Mouse (Mus musculus) CH12.LX (cell line): ENCODE results near the gene Grip1. TPM values are rescaled to one million over a fixed set of nuclear protein-coding genes. Genes with fewer than 3 reads are reported as not detected.

Source experiments
- DNase-seq: peaks from one replicate; pipeline ENCODE4 v3.0.0-alpha.2; 2013; ENCODE audit errors: extremely low read depth
- H3K27ac ChIP-seq: 2 replicates; pipeline ENCODE4 v1.5.1; 2012; ENCODE audit warnings: low read depth, mild to moderate bottlenecking, control low read depth, moderate library complexity; ENCODE audit not compliant: insufficient read depth
- H3K27me3 ChIP-seq: replicated peaks from 2 replicates; pipeline ENCODE3; 2012; ENCODE audit warnings: inconsistent platforms
- H3K36me3 ChIP-seq, 2 experiments: replicated peaks in 1 of 2; 2 replicates each; pipeline versions ENCODE3 to v1.6.1; 2012; ENCODE audit warnings: inconsistent platforms in 1 of 2, low read length in 1 of 2, mild to moderate bottlenecking in 1 of 2, mixed read lengths in 1 of 2, moderate library complexity in 1 of 2; ENCODE audit not compliant: control insufficient read depth in 1 of 2, insufficient read depth in 1 of 2
- H3K4me1 ChIP-seq, 2 experiments: 2 replicates each; pipeline ENCODE4 v1.6.1; 2012; ENCODE audit warnings: inconsistent platforms in 1 of 2, moderate library complexity in 1 of 2; ENCODE audit not compliant: insufficient read depth in 2 of 2, control insufficient read depth in 1 of 2
- H3K4me2 ChIP-seq: 2 replicates; pipeline ENCODE4 v1.6.1; 2012; ENCODE audit warnings: low read depth, mild to moderate bottlenecking, control low read depth; ENCODE audit not compliant: poor library complexity, insufficient read depth, severe bottlenecking
- H3K4me3 ChIP-seq, 3 experiments: fragments of 150-350 bp in 1 of 3; sonication (generic) in 1 of 3; replicated peaks in 1 of 3; 2 replicates each; pipeline versions ENCODE3 to v1.5.1; 2011 to 2012; ENCODE audit warnings: low read depth in 2 of 3, low read length in 2 of 3, mild to moderate bottlenecking in 2 of 3, moderate library complexity in 2 of 3, control low read depth in 1 of 3, improper control_type of control experiment in 1 of 3, inconsistent platforms in 1 of 3, mixed read lengths in 1 of 3; ENCODE audit not compliant: poor library complexity in 1 of 3
- H3K79me2 ChIP-seq: replicated peaks from 2 replicates; pipeline ENCODE4 v1.6.1; 2012; ENCODE audit warnings: mild to moderate bottlenecking, moderate library complexity; ENCODE audit not compliant: control insufficient read depth, poor library complexity, insufficient read depth, severe bottlenecking; ENCODE audit errors: extremely low read depth
- H3K9ac ChIP-seq: 2 replicates; pipeline ENCODE4 v1.6.1; 2012; ENCODE audit warnings: low read depth, mild to moderate bottlenecking, control low read depth, moderate library complexity; ENCODE audit not compliant: insufficient read depth
- H3K9me3 ChIP-seq: replicated peaks from 2 replicates; pipeline ENCODE3; 2012; ENCODE audit warnings: low read length, inconsistent platforms, mixed read lengths
- BHLHE40 ChIP-seq: IDR thresholded peaks from 2 replicates; pipeline ENCODE4 v1.6.1; 2011; ENCODE audit warnings: mild to moderate bottlenecking, low read depth, low read length, improper control_type of control experiment
- CHD1 ChIP-seq: IDR thresholded peaks from 2 replicates; pipeline ENCODE4 v1.6.1; 2012; ENCODE audit warnings: low read depth, low read length, improper control_type of control experiment, inconsistent platforms
- CHD2 ChIP-seq: IDR thresholded peaks from 2 replicates; pipeline ENCODE4 v1.6.1; 2011; ENCODE audit warnings: low read length, improper control_type of control experiment
- CTCF ChIP-seq, 2 experiments: IDR thresholded peaks in 1 of 2; conservative IDR thresholded peaks in 1 of 2; 2 replicates each; pipeline ENCODE4 v1.5.1; 2011 to 2012; ENCODE audit warnings: low read depth in 2 of 2, low read length in 2 of 2, improper control_type of control experiment in 1 of 2, inconsistent platforms in 1 of 2, mild to moderate bottlenecking in 1 of 2, moderate library complexity in 1 of 2
- E2F4 ChIP-seq: IDR thresholded peaks from 2 replicates; pipeline ENCODE4 v1.6.1; 2011; ENCODE audit warnings: low read depth, low read length, improper control_type of control experiment; ENCODE audit not compliant: insufficient replicate concordance
- ELF1 ChIP-seq: IDR thresholded peaks from 2 replicates; pipeline ENCODE4 v1.6.1; 2014; ENCODE audit warnings: low read depth, mild to moderate bottlenecking, inconsistent platforms, low read length, improper control_type of control experiment
- EP300 ChIP-seq: IDR thresholded peaks from 2 replicates; pipeline ENCODE4 v1.6.1; 2011; ENCODE audit warnings: low read length, improper control_type of control experiment
- ETS1 ChIP-seq: conservative IDR thresholded peaks from 2 replicates; pipeline ENCODE4 v1.6.1; 2012; ENCODE audit warnings: low read depth, mild to moderate bottlenecking, inconsistent platforms, low read length, improper control_type of control experiment, moderate library complexity
- GABPA ChIP-seq: IDR thresholded peaks from 2 replicates; pipeline ENCODE4 v1.6.1; 2012; ENCODE audit warnings: low read depth, low read length, improper control_type of control experiment, inconsistent platforms; ENCODE audit not compliant: insufficient replicate concordance
- IRF4 ChIP-seq: IDR thresholded peaks from 2 replicates; pipeline ENCODE4 v1.6.1; 2014; ENCODE audit warnings: low read depth, mild to moderate bottlenecking, inconsistent platforms, low read length, improper control_type of control experiment
- JUND ChIP-seq: conservative IDR thresholded peaks from 2 replicates; pipeline ENCODE4 v1.6.1; 2011; ENCODE audit warnings: low read depth, low read length, improper control_type of control experiment
- KAT2A ChIP-seq: IDR thresholded peaks from 2 replicates; pipeline ENCODE4 v1.6.1; 2012; ENCODE audit warnings: low read length, improper control_type of control experiment, inconsistent platforms; ENCODE audit not compliant: insufficient replicate concordance
- MAFK ChIP-seq: IDR thresholded peaks from 2 replicates; pipeline ENCODE4 v1.6.1; 2011; ENCODE audit warnings: low read length, improper control_type of control experiment; ENCODE audit not compliant: insufficient replicate concordance
- MAX ChIP-seq: IDR thresholded peaks from 2 replicates; pipeline ENCODE4 v1.6.1; 2011; ENCODE audit warnings: low read length, improper control_type of control experiment
- MXI1 ChIP-seq: IDR thresholded peaks from 2 replicates; pipeline ENCODE4 v1.6.1; 2011; ENCODE audit warnings: mild to moderate bottlenecking, low read depth, low read length, improper control_type of control experiment
- NELFE ChIP-seq: IDR thresholded peaks from 2 replicates; pipeline ENCODE4 v1.6.1; 2011; ENCODE audit warnings: low read depth, low read length, improper control_type of control experiment
- NRF1 ChIP-seq: IDR thresholded peaks from 2 replicates; pipeline ENCODE4 v1.6.1; 2014; ENCODE audit warnings: low read depth, mild to moderate bottlenecking, inconsistent platforms, low read length, improper control_type of control experiment, moderate library complexity
- POLR2AphosphoS2 ChIP-seq: IDR thresholded peaks from 2 replicates; pipeline ENCODE4 v1.6.1; 2011; ENCODE audit warnings: low read depth, low read length, improper control_type of control experiment
- RCOR1 ChIP-seq: conservative IDR thresholded peaks from 2 replicates; pipeline ENCODE4 v1.6.1; 2012; ENCODE audit warnings: low read depth, mild to moderate bottlenecking, inconsistent platforms, low read length, improper control_type of control experiment
- SMC3 ChIP-seq: IDR thresholded peaks from 2 replicates; pipeline ENCODE4 v1.6.1; 2011; ENCODE audit warnings: low read depth, low read length, improper control_type of control experiment
- TCF12 ChIP-seq: IDR thresholded peaks from 2 replicates; pipeline ENCODE4 v1.6.1; 2014; ENCODE audit warnings: low read depth, mild to moderate bottlenecking, inconsistent platforms, low read length, improper control_type of control experiment
- UBTF ChIP-seq: IDR thresholded peaks from 2 replicates; pipeline ENCODE4 v1.6.1; 2012; ENCODE audit warnings: low read depth, mild to moderate bottlenecking, inconsistent platforms, low read length, improper control_type of control experiment, moderate library complexity
- USF1 ChIP-seq: IDR thresholded peaks from 2 replicates; pipeline ENCODE4 v1.6.1; 2014; ENCODE audit warnings: low read depth, mild to moderate bottlenecking, inconsistent platforms, low read length, improper control_type of control experiment
- USF2 ChIP-seq: conservative IDR thresholded peaks from 2 replicates; pipeline ENCODE4 v1.6.1; 2011; ENCODE audit warnings: low read depth, low read length, improper control_type of control experiment
- ZKSCAN1 ChIP-seq: IDR thresholded peaks from 2 replicates; pipeline ENCODE4 v1.6.1; 2012; ENCODE audit warnings: low read depth, inconsistent platforms, low read length, improper control_type of control experiment, borderline replicate concordance
- ZNF384 ChIP-seq: IDR thresholded peaks from 2 replicates; pipeline ENCODE4 v1.6.1; 2012; ENCODE audit warnings: low read depth, low read length, improper control_type of control experiment, inconsistent platforms
- dilution Hi-C: fragments of 300-500 bp; cut with MboI; formaldehyde crosslinking; loops from 2 replicates; pipeline ENCODE4 v1.14.3; 2020; ENCODE audit warnings: low sequenced_read_pairs; ENCODE audit not compliant: extremely low pct_unique_long_range_greater_than_20kb, extremely low pct_ligation_motif_present
- in situ Hi-C: fragments of 300-500 bp; cut with MboI; formaldehyde crosslinking; loops from 3 replicates; pipeline ENCODE4 v1.14.3; 2019; ENCODE audit warnings: low sequenced_read_pairs, low pct_ligation_motif_present, low pct_unique_long_range_greater_than_20kb, mixed read lengths
- polyA plus RNA-seq: library from polyadenylated mRNA; unstranded; fragments of >175 nt; gene quantifications from 2 replicates; pipeline ENCODE4 v1.2.1, GENCODE M21; 2012; ENCODE audit warnings: low read depth; ENCODE audit not compliant: insufficient read length
- total RNA-seq, 2 experiments: library from RNA; depleted of rRNA; stranded (reverse); fragments of 300-350 nt in 1 of 2; fragments of >200 nt in 1 of 2; gene quantifications; 2 replicates each; pipeline ENCODE4 v1.2.3; 2012 to 2014

Gene Grip1
- total and polyA plus RNA-seq, 3 experiments: 0.09 to 0.33 (median 0.13) TPM

DNA sequence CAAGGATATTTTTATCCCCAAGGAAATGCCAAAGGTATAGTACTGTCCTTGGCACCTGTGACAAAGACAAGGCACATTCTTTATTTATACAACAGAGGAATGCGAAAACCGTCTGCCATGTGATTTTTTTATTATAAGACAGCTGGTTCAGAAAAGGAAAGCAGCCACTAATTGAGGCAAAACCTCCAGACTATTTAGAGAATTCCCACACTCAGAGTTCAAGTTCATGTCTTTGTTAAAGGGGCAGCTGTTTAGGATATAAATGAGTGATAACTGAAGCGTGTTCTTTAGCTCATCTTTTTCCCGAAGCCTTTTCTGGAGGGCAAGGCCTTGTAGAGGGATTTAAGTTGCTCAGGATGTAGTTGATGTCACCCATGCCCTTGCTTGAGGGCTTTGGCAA, 126.4 kb downstream of the Grip1 start:
- no peaks in the 10 kb centered on the region for H3K36me3 ChIP-seq
- in situ Hi-C loops (no loop called here), dilution Hi-C loops (no loop called here)
- H3K79me2 ChIP-seq: no peaks in the 10 kb centered on the region
- H3K27me3 ChIP-seq: no peaks in the 10 kb centered on the region
- H3K4me2 ChIP-seq: no peak overlapping the region
- H3K27ac ChIP-seq: no peak overlapping the region
- H3K4me3 ChIP-seq: no peak overlapping the region
- H3K9ac ChIP-seq: no peak overlapping the region
- no peaks in the 10 kb centered on the region for H3K4me1 ChIP-seq
- no peak for DNase-seq
- TF ChIP-seq KAT2A (no peak), MXI1 (no peak), CHD2 (no peak), E2F4 (no peak)
- no peaks in the 10 kb centered on the region for H3K9me3 ChIP-seq

DNA sequence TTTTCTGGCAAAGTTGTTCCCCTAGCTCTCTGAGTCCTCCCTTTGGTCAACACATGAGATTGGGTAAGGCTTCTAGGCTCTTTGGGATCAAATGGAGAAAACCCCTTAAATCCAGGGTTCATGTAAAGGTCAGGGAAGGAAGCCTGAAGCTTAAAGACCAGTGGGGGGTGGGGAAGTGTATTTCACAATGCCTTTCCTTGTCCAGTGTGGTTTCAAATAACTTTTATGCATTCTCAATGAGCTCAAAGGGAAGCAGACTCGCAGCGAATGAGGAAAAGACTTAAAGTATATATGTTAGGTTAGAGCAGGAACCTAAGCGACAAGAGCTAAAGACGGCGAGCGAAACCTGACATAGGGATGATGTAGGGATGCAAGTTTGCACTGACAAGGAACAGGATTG, 131.0 kb downstream of the Grip1 start:
- in situ Hi-C loops: no loop called here

DNA sequence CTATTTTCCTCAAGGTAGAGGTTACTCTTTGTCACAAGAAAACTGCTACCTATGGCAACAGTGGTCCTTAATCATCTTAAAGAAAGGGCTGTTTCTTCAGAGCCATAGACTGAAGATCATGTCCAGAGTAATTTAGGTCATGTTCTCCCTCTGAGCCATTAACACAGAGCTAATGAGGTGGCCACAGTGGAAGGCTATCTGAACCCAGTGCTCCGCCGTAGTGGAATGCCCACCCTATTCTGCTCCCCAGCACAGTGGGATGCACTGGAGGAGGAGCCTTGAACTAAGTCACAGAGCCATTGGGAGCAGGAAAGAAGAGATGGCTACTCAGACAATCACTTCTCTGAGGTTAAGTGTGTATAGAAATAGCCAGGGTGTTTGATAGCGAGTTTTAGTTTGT, 133.3 kb downstream of the Grip1 start:
- Histone ChIP-seq H3K79me2 (no peaks in the 10 kb centered on the region), H3K9ac (no peak overlapping the region), H3K36me3 (no peaks in the 10 kb centered on the region), H3K27me3 (no peaks in the 10 kb centered on the region), H3K9me3 (no peaks in the 10 kb centered on the region), H3K4me2 (no peak overlapping the region), H3K4me1 (no peaks in the 10 kb centered on the region), H3K27ac (no peak overlapping the region), H3K4me3 (no peak overlapping the region)
- in situ Hi-C loops (no loop called here), dilution Hi-C loops (no loop called here)
- TF ChIP-seq CHD1 (no peak), GABPA (no peak), MAFK (no peak), ELF1 (no peak), UBTF (no peak), SMC3 (no peak), CTCF (conservative IDR thresholded peaks at IDR 0.05 in 1 of 2, IDR thresholded peaks at IDR 0.05 in 1 of 2; ENCODE audit: low read depth in 2 of 2, low read length in 2 of 2) (no peak), ZKSCAN1 (no peak), USF2 (no peak), JUND (no peak), TCF12 (no peak), ZNF384 (no peak)
- no peak for DNase-seq

More for the DNA sequence above, 131.0 kb downstream of the Grip1 start:
- H3K4me2 ChIP-seq: no peak overlapping the region
- no peaks in the 10 kb centered on the region for H3K79me2 ChIP-seq
- no peak for DNase-seq
- TF ChIP-seq RCOR1 (no peak), MXI1 (no peak), IRF4 (no peak), E2F4 (no peak), NRF1 (no peak), ELF1 (no peak), EP300 (no peak), MAX (no peak), JUND (no peak), MAFK (no peak), ZNF384 (no peak), NELFE (no peak), CHD2 (no peak), POLR2AphosphoS2 (no peak), USF1 (no peak), ETS1 (no peak), BHLHE40 (no peak)
- H3K27me3 ChIP-seq: no peaks in the 10 kb centered on the region
- H3K4me3 ChIP-seq: no peak overlapping the region
- dilution Hi-C loops: no loop called here
- H3K36me3 ChIP-seq: no peaks in the 10 kb centered on the region
- no peaks in the 10 kb centered on the region for H3K4me1 ChIP-seq
- no peak overlapping the region for H3K27ac ChIP-seq
- H3K9me3 ChIP-seq: no peaks in the 10 kb centered on the region
- H3K9ac ChIP-seq: no peak overlapping the region
